Mouse (Mus musculus) embryonic fibroblast, embryonic 13.5 days (primary cell): ENCODE results near the gene Pex19. TPM values are rescaled to one million over a fixed set of nuclear protein-coding genes. Genes with fewer than 3 reads are reported as not detected.

Experiments
- H3K27ac ChIP-seq: 2 replicates; pipeline ENCODE4 v1.5.1; 2012; ENCODE audit warnings: low read length, control low read depth, inconsistent platforms; ENCODE audit not compliant: insufficient read depth
- H3K4me1 ChIP-seq: 2 replicates; pipeline ENCODE4 v1.6.1; 2011; ENCODE audit warnings: low read length; ENCODE audit not compliant: control insufficient read depth, insufficient read depth
- H3K4me3 ChIP-seq: 2 replicates; pipeline ENCODE4 v1.5.1; 2011; ENCODE audit warnings: mild to moderate bottlenecking, control low read depth, low read length; ENCODE audit not compliant: insufficient read depth
- CTCF ChIP-seq: IDR thresholded peaks from 2 replicates; pipeline ENCODE4 v1.5.1; 2011; ENCODE audit warnings: mild to moderate bottlenecking, control low read depth, low read length, moderate library complexity, borderline replicate concordance; ENCODE audit not compliant: insufficient read depth
- POLR2A ChIP-seq: IDR thresholded peaks from 2 replicates; pipeline ENCODE4 v1.6.1; 2011; ENCODE audit warnings: low read depth, mild to moderate bottlenecking, control low read depth, low read length, moderate library complexity
- polyA plus RNA-seq: library from polyadenylated mRNA; stranded (reverse); fragments of >200 nt; gene quantifications from 2 replicates; pipeline ENCODE4 v1.2.4, GENCODE M21; 2011; ENCODE audit warnings: low read depth; ENCODE audit not compliant: missing spikeins, insufficient read length

The Pex19 gene
- polyA plus RNA-seq, 1 experiment: 98.7 TPM

GRCm38 (mm10) chr1:172129780-172130179 lies 3.2 kb downstream of the Pex19 start:
- H3K4me3 ChIP-seq: no peak overlapping the region
- peaks cover 6% of the 10 kb centered on the region; the same call in 1 of the 2 replicates for H3K4me1 ChIP-seq
- TF ChIP-seq CTCF (no peak), POLR2A (no peak)
- no peak overlapping the region for H3K27ac ChIP-seq

GRCm38 (mm10) chr1:172132319-172132718 lies 5.8 kb downstream of the Pex19 start:
- Histone ChIP-seq H3K4me1 (peaks cover 6% of the 10 kb centered on the region; the same call in 1 of the 2 replicates), H3K4me3 (no peak overlapping the region), H3K27ac (no peak overlapping the region)
- TF ChIP-seq POLR2A: no peak
- no peak for TF ChIP-seq CTCF

GRCm38 (mm10) chr1:172133535-172133934 lies 7.0 kb downstream of the Pex19 start:
- H3K27ac ChIP-seq: peak overlapping the region; percentile 92
- no peak overlapping the region for H3K4me3 ChIP-seq
- peaks cover 6% of the 10 kb centered on the region; the same call in 1 of the 2 replicates for H3K4me1 ChIP-seq
- TF ChIP-seq POLR2A (no peak), CTCF (no peak)

GRCm38 (mm10) chr1:172134072-172134471 lies 7.5 kb downstream of the Pex19 start:
- Histone ChIP-seq H3K27ac (peak overlapping the region; percentile 92), H3K4me3 (no peak overlapping the region), H3K4me1 (peaks cover 6% of the 10 kb centered on the region; the same call in 1 of the 2 replicates)
- TF ChIP-seq CTCF (no peak), POLR2A (no peak)

GRCm38 (mm10) chr1:172140160-172140559 lies 13.6 kb downstream of the Pex19 start:
- no peaks in the 10 kb centered on the region for H3K4me1 ChIP-seq
- TF ChIP-seq POLR2A (no peak), CTCF (no peak)
- H3K4me3 ChIP-seq: no peak overlapping the region
- no peak overlapping the region for H3K27ac ChIP-seq

GRCm38 (mm10) chr1:172140825-172141224 lies 14.3 kb downstream of the Pex19 start:
- no peaks in the 10 kb centered on the region for H3K4me1 ChIP-seq
- no peak for TF ChIP-seq POLR2A
- TF ChIP-seq CTCF: no peak
- no peak overlapping the region for H3K27ac ChIP-seq
- no peak overlapping the region for H3K4me3 ChIP-seq

- H3K4me1 ChIP-seq: no peaks in the 10 kb centered on the region
- TF ChIP-seq POLR2A (no peak), CTCF (no peak)
- H3K27ac ChIP-seq: no peak overlapping the region
- H3K4me3 ChIP-seq: no peak overlapping the region
Observed at GRCm38 (mm10) chr1:172141529-172141928, 15.0 kb downstream of the Pex19 start.

- TF ChIP-seq POLR2A (no peak), CTCF (no peak)
- no peak overlapping the region for H3K27ac ChIP-seq
- no peak overlapping the region for H3K4me3 ChIP-seq
- no peaks in the 10 kb centered on the region for H3K4me1 ChIP-seq
Observed at GRCm38 (mm10) chr1:172143570-172143969, 17.0 kb downstream of the Pex19 start.

GRCm38 (mm10) chr1:172147835-172148278 lies 21.3 kb downstream of the Pex19 start, which contains the start of gene Dcaf8:
Gene Dcaf8, plus strand, starts transcription at chr1:172148084.
- TF ChIP-seq POLR2A (peak; percentile 93), CTCF (no peak)
- Histone ChIP-seq H3K4me3 (peak within 1 kb of the TSS; percentile 91), H3K4me1 (no peaks in the 10 kb centered on the region; the same call in 1 of the 2 replicates), H3K27ac (peak within 1 kb of the TSS; percentile 88)

GRCm38 (mm10) chr1:172148279-172148954 lies 21.9 kb downstream of the Pex19 start:
- peak; percentile 49 for TF ChIP-seq POLR2A
- TF ChIP-seq CTCF: no peak
- Histone ChIP-seq H3K27ac (peak overlapping the region; percentile 88), H3K4me3 (peak overlapping the region; percentile 91), H3K4me1 (no peaks in the 10 kb centered on the region; the same call in 1 of the 2 replicates)
